Mouse (Mus musculus): Measurements from ENCODE around the gene Ddah1. TPM values are rescaled to one million over a fixed set of nuclear protein-coding genes. Genes with fewer than 3 reads are reported as not detected.

Ddah1 gene
- polyA plus RNA-seq, 1 experiment = 87.5 TPM

- Histone ChIP-seq H3K4me1 (ENCODE audit: control insufficient read depth, insufficient read depth, low read length) (no peaks in the 10 kb centered on the region), H3K27ac (ENCODE audit: insufficient read depth, low read length) (no peak overlapping the region), H3K4me3 (ENCODE audit: insufficient read depth, low read length) (no peak overlapping the region)
- TF ChIP-seq CTCF (IDR thresholded peaks at IDR 0.05; ENCODE audit: extremely low read depth, insufficient read depth, low read length) (no peak), POLR2A (IDR thresholded peaks at IDR 0.05; ENCODE audit: extremely low read depth, insufficient read depth, low read length) (no peak)
These were observed 3.2 kb downstream of the Ddah1 start for GRCm38 (mm10) chr3:145761501-145762170.

GRCm38 (mm10) chr3:145762957-145763641 lies 4.6 kb downstream of the Ddah1 start:
- no peak overlapping the region for H3K4me3 ChIP-seq (ENCODE audit: insufficient read depth, low read length)
- TF ChIP-seq POLR2A (IDR thresholded peaks at IDR 0.05; ENCODE audit: extremely low read depth, insufficient read depth, low read length) = no peak
- TF ChIP-seq CTCF (IDR thresholded peaks at IDR 0.05; ENCODE audit: extremely low read depth, insufficient read depth, low read length) = no peak
- H3K27ac ChIP-seq (ENCODE audit: insufficient read depth, low read length) = no peak overlapping the region
- H3K4me1 ChIP-seq (ENCODE audit: control insufficient read depth, insufficient read depth, low read length) = no peaks in the 10 kb centered on the region

- TF ChIP-seq POLR2A (IDR thresholded peaks at IDR 0.05; ENCODE audit: extremely low read depth, insufficient read depth, low read length) = no peak
- TF ChIP-seq CTCF (IDR thresholded peaks at IDR 0.05; ENCODE audit: extremely low read depth, insufficient read depth, low read length) = no peak
- H3K4me3 ChIP-seq (ENCODE audit: insufficient read depth, low read length) = no peak overlapping the region
- no peaks in the 10 kb centered on the region for H3K4me1 ChIP-seq (ENCODE audit: control insufficient read depth, insufficient read depth, low read length)
- no peak overlapping the region for H3K27ac ChIP-seq (ENCODE audit: insufficient read depth, low read length)
These were observed 5.1 kb downstream of the Ddah1 start for GRCm38 (mm10) chr3:145763642-145763972.

- Histone ChIP-seq H3K4me3 (ENCODE audit: insufficient read depth, low read length) (no peak overlapping the region), H3K27ac (ENCODE audit: insufficient read depth, low read length) (no peak overlapping the region), H3K4me1 (ENCODE audit: control insufficient read depth, insufficient read depth, low read length) (no peaks in the 10 kb centered on the region)
- TF ChIP-seq CTCF (IDR thresholded peaks at IDR 0.05; ENCODE audit: extremely low read depth, insufficient read depth, low read length) (no peak), POLR2A (IDR thresholded peaks at IDR 0.05; ENCODE audit: extremely low read depth, insufficient read depth, low read length) (no peak)
These were observed 5.9 kb downstream of the Ddah1 start for GRCm38 (mm10) chr3:145764416-145764815.

GRCm38 (mm10) chr3:145768439-145768838 lies 10.0 kb downstream of the Ddah1 start:
- no peak for TF ChIP-seq CTCF (IDR thresholded peaks at IDR 0.05; ENCODE audit: extremely low read depth, insufficient read depth, low read length)
- TF ChIP-seq POLR2A (IDR thresholded peaks at IDR 0.05; ENCODE audit: extremely low read depth, insufficient read depth, low read length) = no peak
- Histone ChIP-seq H3K4me1 (ENCODE audit: control insufficient read depth, insufficient read depth, low read length) (no peaks in the 10 kb centered on the region), H3K4me3 (ENCODE audit: insufficient read depth, low read length) (no peak overlapping the region), H3K27ac (ENCODE audit: insufficient read depth, low read length) (no peak overlapping the region)

GRCm38 (mm10) chr3:145773384-145773783 lies 14.9 kb downstream of the Ddah1 start:
- Histone ChIP-seq H3K4me1 (ENCODE audit: control insufficient read depth, insufficient read depth, low read length) (peaks cover 4% of the 10 kb centered on the region; the same call in 1 of the 2 replicates), H3K4me3 (ENCODE audit: insufficient read depth, low read length) (no peak overlapping the region), H3K27ac (ENCODE audit: insufficient read depth, low read length) (no peak overlapping the region)
- TF ChIP-seq POLR2A (IDR thresholded peaks at IDR 0.05; ENCODE audit: extremely low read depth, insufficient read depth, low read length) = no peak
- no peak for TF ChIP-seq CTCF (IDR thresholded peaks at IDR 0.05; ENCODE audit: extremely low read depth, insufficient read depth, low read length)

- Histone ChIP-seq H3K27ac (ENCODE audit: insufficient read depth, low read length) (no peak overlapping the region), H3K4me1 (ENCODE audit: control insufficient read depth, insufficient read depth, low read length) (peaks cover 4% of the 10 kb centered on the region; the same call in 1 of the 2 replicates), H3K4me3 (ENCODE audit: insufficient read depth, low read length) (no peak overlapping the region)
- TF ChIP-seq POLR2A (IDR thresholded peaks at IDR 0.05; ENCODE audit: extremely low read depth, insufficient read depth, low read length) = no peak
- no peak for TF ChIP-seq CTCF (IDR thresholded peaks at IDR 0.05; ENCODE audit: extremely low read depth, insufficient read depth, low read length)
These were observed 15.9 kb downstream of the Ddah1 start for GRCm38 (mm10) chr3:145774336-145774735.

- Histone ChIP-seq H3K4me1 (ENCODE audit: control insufficient read depth, insufficient read depth, low read length) (peaks cover 4% of the 10 kb centered on the region; the same call in 1 of the 2 replicates), H3K4me3 (ENCODE audit: insufficient read depth, low read length) (no peak overlapping the region), H3K27ac (ENCODE audit: insufficient read depth, low read length) (no peak overlapping the region)
- TF ChIP-seq CTCF (IDR thresholded peaks at IDR 0.05; ENCODE audit: extremely low read depth, insufficient read depth, low read length) (no peak), POLR2A (IDR thresholded peaks at IDR 0.05; ENCODE audit: extremely low read depth, insufficient read depth, low read length) (no peak)
These were observed 16.8 kb downstream of the Ddah1 start for GRCm38 (mm10) chr3:145775236-145775635.

GRCm38 (mm10) chr3:145775862-145776261 lies 17.4 kb downstream of the Ddah1 start:
- no peak for TF ChIP-seq POLR2A (IDR thresholded peaks at IDR 0.05; ENCODE audit: extremely low read depth, insufficient read depth, low read length)
- TF ChIP-seq CTCF (IDR thresholded peaks at IDR 0.05; ENCODE audit: extremely low read depth, insufficient read depth, low read length) = no peak
- Histone ChIP-seq H3K4me1 (ENCODE audit: control insufficient read depth, insufficient read depth, low read length) (peaks cover 4% of the 10 kb centered on the region; the same call in 1 of the 2 replicates), H3K27ac (ENCODE audit: insufficient read depth, low read length) (no peak overlapping the region), H3K4me3 (ENCODE audit: insufficient read depth, low read length) (no peak overlapping the region)

GRCm38 (mm10) chr3:145777006-145777405 lies 18.5 kb downstream of the Ddah1 start:
- peak overlapping the region; percentile 28 for H3K4me3 ChIP-seq (ENCODE audit: insufficient read depth, low read length)
- TF ChIP-seq POLR2A (IDR thresholded peaks at IDR 0.05; ENCODE audit: extremely low read depth, insufficient read depth, low read length) (no peak), CTCF (IDR thresholded peaks at IDR 0.05; ENCODE audit: extremely low read depth, insufficient read depth, low read length) (no peak)
- H3K4me1 ChIP-seq (ENCODE audit: control insufficient read depth, insufficient read depth, low read length) = peaks cover 4% of the 10 kb centered on the region; the same call in 1 of the 2 replicates
- H3K27ac ChIP-seq (ENCODE audit: insufficient read depth, low read length) = no peak overlapping the region
